ENCODE assay signal across 26 mouse cellular contexts in the genomic region with DNA sequence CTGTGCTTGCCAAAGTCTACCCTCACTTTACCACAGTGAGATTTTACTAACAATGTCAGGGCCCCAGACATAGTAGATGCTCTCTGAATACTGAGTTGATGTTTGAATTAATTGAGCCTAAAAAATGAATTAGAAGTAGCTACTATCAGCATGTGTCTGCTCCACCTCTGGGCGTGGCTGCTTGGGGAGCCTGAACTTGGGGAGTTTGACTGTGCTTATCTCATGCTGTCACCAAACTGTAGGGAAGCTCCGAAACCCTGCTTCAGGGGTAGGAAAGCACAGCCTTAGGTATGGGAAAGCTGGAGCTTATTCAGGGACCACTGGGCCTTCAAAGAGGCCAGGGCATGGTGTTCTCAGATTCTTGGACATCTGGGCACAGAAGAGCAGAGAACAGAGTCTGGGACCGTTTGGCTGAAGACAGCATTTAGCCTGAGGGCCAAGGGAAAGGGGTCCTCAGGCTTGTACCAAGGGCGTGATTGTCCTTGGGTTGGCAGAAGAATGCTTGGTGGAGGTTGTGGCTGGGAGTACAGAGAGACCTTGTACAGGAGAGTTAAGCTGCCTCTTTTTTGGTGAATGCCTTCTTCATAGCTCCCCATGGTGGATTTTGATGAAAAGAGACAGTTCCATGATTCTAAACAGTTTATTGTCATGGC.
A peak's percentile ranks its signal among the peaks of the same experiment; 100 is the strongest.
DNase-seq lines count a peak whose midpoint lies in the region; ATAC-seq and TF ChIP-seq lines count a peak whose summit lies in the region.
"Had no signal": no experiment of that assay in that cellular context is flagged by ENCODE, and none has a peak within 500 bp of the region (broad histone marks: within the 10 kb centered on the region; RNA-seq: fewer than 3 reads in every experiment).

No protein-coding gene starts in this region.

- H3K79me2 ChIP-seq in MEL (ENCODE audit: control insufficient read depth, insufficient read depth, low read length, poor library complexity): no peaks in the 10 kb centered on the region

- peaks cover 2 to 3% of the 10 kb centered on the region in 2 experiments; a peak in 1 of 4 replicates for H3K4me1 ChIP-seq in MEL (ENCODE audit: control insufficient read depth in 1 of 2, insufficient read depth in 2 of 2, low read length in 2 of 2)
- H3K4me1 ChIP-seq in liver, embryonic 12.5 days: peaks cover 16% of the 10 kb centered on the region
- H3K4me1 ChIP-seq: embryonic facial prominence, embryonic 15.5 days; forebrain, embryonic 10.5 days; hindbrain, embryonic 15.5 days; limb, embryonic 15.5 days; midbrain, embryonic 13.5 days had no signal

- H3K4me3 ChIP-seq in MEL (ENCODE audit: control insufficient read depth in 1 of 2, insufficient read depth in 1 of 2, low read depth in 2 of 2, low read length in 2 of 2): no peak overlapping the region
- no peak overlapping the region for H3K4me3 ChIP-seq in liver, embryonic 12.5 days
- H3K4me3 ChIP-seq: embryonic facial prominence, embryonic 15.5 days; forebrain, embryonic 10.5 days; heart, adult 2 months; hindbrain, embryonic 15.5 days; left cerebral cortex, adult 2 months; limb, embryonic 15.5 days; midbrain, embryonic 13.5 days had no signal

- WGBS in liver, embryonic 12.5 days (ENCODE audit: insufficient replicate concordance): 50% methylated on average over 4 of the region's 4 CpGs

- no peaks in the 10 kb centered on the region for H3K27me3 ChIP-seq in MEL (ENCODE audit: control insufficient read depth in 1 of 2, insufficient read depth in 2 of 2, low read length in 2 of 2)
- no peaks in the 10 kb centered on the region for H3K27me3 ChIP-seq in liver, embryonic 12.5 days (replicated peaks)
- H3K27me3 ChIP-seq: embryonic facial prominence, embryonic 15.5 days; hindbrain, embryonic 15.5 days; limb, embryonic 15.5 days; midbrain, embryonic 13.5 days had no signal

- TF ChIP-seq EP300 in MEL (IDR thresholded peaks at IDR 0.05; ENCODE audit: low read depth in 1 of 2, low read length in 2 of 2): peak; percentile 38 to 43; a peak in 2 of 4 replicates

- H3K9me3 ChIP-seq in MEL (replicated peaks; ENCODE audit: insufficient read depth, low read length): no peaks in the 10 kb centered on the region
- no peaks in the 10 kb centered on the region for H3K9me3 ChIP-seq in liver, embryonic 12.5 days (replicated peaks)
- H3K9me3 ChIP-seq: embryonic facial prominence, embryonic 15.5 days; forebrain, embryonic 10.5 days; hindbrain, embryonic 15.5 days; limb, embryonic 15.5 days; midbrain, embryonic 13.5 days had no signal

- peak; percentile 100 for ATAC-seq in liver, embryonic 12.5 days
- ATAC-seq in megakaryocyte, adult 5-6 weeks (ENCODE audit: poor library complexity, severe bottlenecking): peak; percentile 38; the same call in 1 of the 2 replicates
- no peak for ATAC-seq in granulocyte monocyte progenitor cell, adult 5-6 weeks (replicated peaks; ENCODE audit: poor library complexity, severe bottlenecking)
- ATAC-seq: forebrain, embryonic 16.5 days; lung, postnatal 0 days; midbrain, embryonic 13.5 days; Patski had no signal

- no peak overlapping the region for H3K27ac ChIP-seq in MEL (ENCODE audit: control insufficient read depth, low read depth, low read length)
- peak overlapping the region; percentile 64; the same call in 1 of the 2 replicates for H3K27ac ChIP-seq in liver, embryonic 12.5 days
- H3K27ac ChIP-seq: embryonic facial prominence, embryonic 15.5 days; forebrain, embryonic 10.5 days; heart, adult 2 months; hindbrain, embryonic 15.5 days; left cerebral cortex, adult 2 months; limb, embryonic 15.5 days; midbrain, embryonic 13.5 days had no signal

- TF ChIP-seq RAD21 in MEL (IDR thresholded peaks at IDR 0.05; ENCODE audit: low read depth, low read length): no peak

- peaks cover 0 to 11% of the 10 kb centered on the region in 2 experiments; a peak in 2 of 4 replicates for H3K36me3 ChIP-seq in MEL (ENCODE audit: control insufficient read depth in 1 of 2, insufficient read depth in 2 of 2, low read length in 2 of 2)
- no peaks in the 10 kb centered on the region for H3K36me3 ChIP-seq in liver, embryonic 12.5 days
- H3K36me3 ChIP-seq: embryonic facial prominence, embryonic 15.5 days; forebrain, embryonic 10.5 days; hindbrain, embryonic 15.5 days; limb, embryonic 15.5 days; midbrain, embryonic 13.5 days had no signal

- peak overlapping the region; percentile 48 for H3K4me2 ChIP-seq in liver, embryonic 12.5 days
- H3K4me2 ChIP-seq: embryonic facial prominence, embryonic 15.5 days; hindbrain, embryonic 15.5 days; limb, embryonic 15.5 days; midbrain, embryonic 13.5 days had no signal

- no peak for TF ChIP-seq POLR2A in MEL (IDR thresholded peaks at IDR 0.05; ENCODE audit: control insufficient read depth in 1 of 2, insufficient read depth in 1 of 2, low read depth in 1 of 2, low read length in 2 of 2, poor library complexity in 1 of 2)

- TF ChIP-seq CTCF in MEL (IDR thresholded peaks at IDR 0.05 in 2 of 3, conservative IDR thresholded peaks at IDR 0.05 in 1 of 3; ENCODE audit: control insufficient read depth in 1 of 3, insufficient read depth in 1 of 3, low read depth in 2 of 3, low read length in 3 of 3, poor library complexity in 1 of 3, severe bottlenecking in 1 of 3): no peak

- peak; percentile 75 for DNase-seq in MEL (ENCODE audit: low read depth, low spot score)
- peak; percentile 56 for DNase-seq in c-Kit-positive CD71-positive TER-119-positive erythroid progenitor cells, embryonic 14.5 days (ENCODE audit: low spot score)
- DNase-seq in Muller cell, postnatal 12 days (ENCODE audit: inconsistent ontology term): no peak
- no peak for DNase-seq in embryo, embryonic 11 days
- DNase-seq: adrenal gland, postnatal 36 days; cerebellum, adult 2 months; cerebellum, postnatal 36 days; gastrocnemius, postnatal 14 days; heart, adult 2 months; heart, postnatal 4 days; kidney, adult 2 months; kidney, postnatal 10 days; left cerebral cortex, postnatal 4 days; thymus, postnatal 36 days had no signal

- H3K9ac ChIP-seq in MEL (ENCODE audit: control insufficient read depth, low read depth, low read length, poor library complexity, severe bottlenecking): no peak overlapping the region
- no peak overlapping the region for H3K9ac ChIP-seq in liver, embryonic 12.5 days
- H3K9ac ChIP-seq: embryonic facial prominence, embryonic 15.5 days; hindbrain, embryonic 15.5 days; limb, embryonic 15.5 days; midbrain, embryonic 13.5 days had no signal

TF ChIP-seq in MEL, 35 proteins besides CTCF, POLR2A, EP300 and RAD21:
- TF ChIP-seq ZKSCAN1 (IDR thresholded peaks at IDR 0.05; ENCODE audit: low read depth, low read length) (no peak), GATA1 (IDR thresholded peaks at IDR 0.05; ENCODE audit: low read depth, low read length) (peak; percentile 62)

Comparison
In these comparisons a context has a peak if more than half of its experiments do, and no peak if none do; other contexts are left out.
1. DNase-seq: peak in MEL (single experiment) and c-Kit-positive CD71-positive TER-119-positive erythroid progenitor cells, embryonic 14.5 days (single experiment); none in Muller cell, postnatal 12 days (single experiment) and embryo, embryonic 11 days (single experiment).